Mouse (Mus musculus) kidney, postnatal 36 days (tissue): ENCODE measurements around the gene Dgki.

Experiments
- DNase-seq, 2 experiments: peaks; one replicate each; pipeline ENCODE4 v3.0.0; 2021 to 2022; ENCODE audit warnings: mixed read lengths in 2 of 2

The Dgki gene

DNA sequence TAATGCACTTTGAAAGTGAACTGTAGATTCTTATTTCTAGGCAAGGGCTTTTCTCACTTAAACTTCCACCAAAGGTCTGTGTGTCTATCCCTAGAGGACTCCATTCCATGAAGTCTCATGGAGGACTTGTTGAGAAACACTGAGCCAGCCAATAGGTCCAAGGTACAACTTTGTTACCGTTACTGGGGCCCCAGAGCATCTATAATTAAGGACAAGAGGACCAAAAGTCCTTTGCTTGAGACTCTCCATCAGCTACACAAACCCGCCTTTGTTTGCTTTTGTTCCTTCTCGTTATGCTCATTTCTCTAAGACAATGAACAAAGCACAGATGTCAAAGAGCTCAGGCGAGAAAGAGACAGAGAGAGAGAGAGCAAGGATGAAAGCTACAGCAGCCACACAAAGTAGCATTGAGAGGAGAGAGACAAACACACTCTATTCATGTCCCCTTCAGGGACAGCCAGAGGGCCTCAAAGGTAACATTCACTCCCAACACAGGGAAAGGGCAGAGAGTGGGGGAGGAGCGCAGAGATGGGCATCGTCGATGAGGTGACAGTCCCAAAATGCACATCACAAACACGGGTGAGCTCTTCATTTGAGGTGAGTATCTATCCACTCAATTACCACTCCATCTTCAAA lies 396.7 kb downstream of the Dgki start:
- DNase-seq = no peak

DNA sequence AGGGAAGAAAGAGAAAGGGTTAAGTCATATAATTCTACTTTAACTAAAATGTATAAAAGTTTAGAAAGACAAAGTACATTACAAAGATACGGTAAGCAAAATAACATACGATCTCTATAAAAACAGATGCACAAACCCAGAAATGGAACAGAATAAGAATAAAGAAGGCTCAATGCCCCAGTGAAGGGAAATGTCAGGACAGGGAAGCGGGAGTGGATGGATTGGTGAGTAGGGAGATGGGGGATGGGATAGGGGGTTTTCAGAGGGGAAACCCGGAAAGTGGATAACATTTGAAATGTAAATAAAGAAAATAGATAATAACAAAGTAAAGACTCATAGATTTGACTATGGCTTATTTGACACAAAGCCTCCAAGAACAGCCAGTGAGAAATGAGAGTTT lies 400.1 kb downstream of the Dgki start:
- DNase-seq = no peak

DNA sequence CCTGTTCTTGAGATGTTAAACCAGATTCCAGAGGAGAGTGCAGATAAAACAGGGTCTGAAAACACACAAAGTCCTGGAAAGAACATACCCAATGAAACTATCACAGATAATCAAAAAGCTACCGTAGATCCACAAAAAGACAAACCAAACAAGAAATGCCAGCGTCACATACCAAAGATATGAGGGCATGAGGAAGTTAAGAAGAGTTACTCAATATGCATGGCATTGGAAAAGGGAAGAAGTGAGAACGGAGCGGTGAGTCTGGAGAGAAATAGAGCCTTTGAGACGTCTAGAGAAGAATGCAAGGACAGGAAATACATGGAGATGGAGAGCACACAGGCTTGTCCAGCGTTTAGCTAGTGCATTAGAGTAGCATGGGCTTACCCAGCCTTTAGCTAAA lies 401.6 kb downstream of the Dgki start:
- no peak for DNase-seq

DNA sequence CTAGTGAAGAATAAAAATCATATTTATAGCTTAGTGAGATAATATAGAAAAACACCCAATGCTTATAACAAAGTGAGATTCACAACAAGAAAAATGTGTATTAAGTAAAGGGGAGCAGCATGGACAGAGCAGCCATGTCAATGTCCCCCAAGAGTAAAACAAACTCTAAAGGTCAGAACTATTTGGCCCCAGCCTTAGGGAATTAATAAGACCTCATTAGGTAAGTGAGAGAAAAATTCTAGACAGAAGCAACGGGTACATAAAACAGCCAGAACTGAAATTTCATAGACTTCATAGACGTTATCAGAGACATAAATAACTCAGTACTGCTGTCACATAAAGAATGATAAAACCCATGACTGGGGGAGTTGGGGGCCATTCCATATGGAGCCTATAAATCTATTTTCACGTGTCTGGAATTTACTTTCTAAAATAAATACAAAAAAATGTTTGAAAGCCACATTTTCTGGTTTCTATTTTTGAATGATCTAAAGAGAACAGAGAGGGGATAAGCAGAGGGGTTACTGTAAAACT lies 402.3 kb downstream of the Dgki start:
- DNase-seq = no peak

DNA sequence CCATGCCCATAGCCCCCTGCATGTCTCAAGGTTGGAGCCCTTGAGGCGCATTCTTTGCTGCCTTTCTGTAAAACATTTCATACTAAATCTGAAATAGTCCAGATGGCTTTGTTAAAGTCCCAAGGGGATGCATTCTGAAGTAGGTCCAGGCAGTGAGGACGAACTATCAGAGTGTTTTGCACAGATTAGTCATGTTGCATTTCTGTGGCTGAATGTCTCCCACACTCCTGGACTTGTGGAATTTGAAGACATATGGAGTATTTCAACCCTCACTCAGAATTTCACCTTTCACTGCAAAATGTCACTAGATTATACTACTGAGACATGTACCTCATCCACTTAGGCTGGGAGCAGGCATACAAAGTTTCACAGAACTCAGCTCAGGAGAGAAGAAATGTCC lies 403.3 kb downstream of the Dgki start:
- DNase-seq = peak in 1 of 2 experiments; percentile 2

DNA sequence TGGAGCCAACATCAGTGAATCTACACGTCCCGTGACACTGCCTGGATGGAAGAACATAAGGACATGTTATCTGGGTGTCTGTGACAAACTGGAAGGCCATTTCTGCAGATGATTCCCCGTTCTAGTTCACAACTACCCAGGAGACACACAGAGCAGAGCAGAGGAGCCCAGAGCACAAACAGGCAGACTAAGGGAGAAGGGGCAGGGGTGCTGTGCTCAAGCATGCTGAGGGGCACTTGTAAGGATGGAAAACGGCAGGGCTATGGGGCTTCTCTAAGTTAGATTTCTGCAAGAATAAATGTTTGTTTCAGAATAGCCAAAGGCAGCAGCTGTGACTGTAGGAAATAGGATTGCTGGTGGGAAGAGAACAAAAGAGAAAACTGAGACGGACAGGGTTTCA lies 408.2 kb downstream of the Dgki start:
- DNase-seq = no peak

DNA sequence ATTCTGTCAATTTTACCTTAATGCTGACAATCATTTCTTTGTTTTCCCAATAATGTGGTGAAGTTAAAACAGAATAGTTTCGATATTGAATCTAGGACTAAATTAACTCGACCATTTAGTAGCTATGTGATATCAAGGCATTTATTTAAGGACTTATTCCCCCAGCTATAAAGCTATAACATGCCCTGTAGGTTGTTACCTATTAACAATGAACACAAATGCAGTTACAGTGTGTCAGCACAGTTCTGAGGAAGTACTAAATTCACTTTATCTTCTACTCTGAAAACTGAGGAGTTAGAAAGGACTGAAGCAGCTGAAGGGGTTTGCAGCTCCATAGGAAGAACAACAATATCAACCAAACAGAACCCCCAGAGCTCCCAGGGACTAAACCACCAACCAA lies 409.2 kb downstream of the Dgki start:
- no peak for DNase-seq

DNA sequence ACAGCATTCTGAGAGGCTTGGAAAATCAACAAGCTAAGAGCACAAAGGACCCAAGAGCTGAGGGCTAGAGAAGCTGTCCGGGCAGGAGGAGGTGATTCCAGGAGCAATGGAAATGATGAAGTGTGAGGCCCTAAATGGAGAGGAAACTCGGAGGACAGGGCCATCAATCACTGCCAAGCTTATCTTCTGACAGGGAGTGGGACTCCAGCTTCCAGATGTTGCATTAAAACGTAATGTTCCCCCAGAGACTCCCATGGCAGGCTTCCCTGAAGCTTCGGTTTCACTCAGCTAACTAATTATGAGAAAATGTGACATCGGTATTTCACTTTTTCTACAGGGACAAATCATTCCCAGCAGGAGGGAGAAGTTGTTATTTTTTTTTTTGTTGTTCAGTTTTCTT lies 409.7 kb downstream of the Dgki start:
- peak; percentile 57 to 61 for DNase-seq

DNA sequence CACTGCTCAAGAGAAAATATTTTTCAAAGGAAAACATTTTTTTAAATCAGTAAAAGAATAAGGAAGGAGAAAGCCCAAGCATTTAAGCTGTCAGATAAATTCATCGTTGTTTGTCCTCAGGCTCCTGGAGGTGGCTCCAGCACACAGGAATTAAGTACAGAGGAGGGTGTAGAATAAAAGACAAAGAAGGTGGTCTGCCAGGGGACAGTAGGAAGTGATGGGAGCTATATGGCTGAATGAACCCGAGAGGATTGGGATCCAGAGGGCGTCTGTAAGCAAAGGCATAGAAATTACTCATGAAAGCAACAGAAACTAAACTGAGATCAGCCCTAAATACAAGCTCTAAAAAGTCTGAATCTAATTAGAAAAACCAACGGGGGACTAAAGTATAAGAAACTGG lies 418.7 kb downstream of the Dgki start:
- DNase-seq = no peak

DNA sequence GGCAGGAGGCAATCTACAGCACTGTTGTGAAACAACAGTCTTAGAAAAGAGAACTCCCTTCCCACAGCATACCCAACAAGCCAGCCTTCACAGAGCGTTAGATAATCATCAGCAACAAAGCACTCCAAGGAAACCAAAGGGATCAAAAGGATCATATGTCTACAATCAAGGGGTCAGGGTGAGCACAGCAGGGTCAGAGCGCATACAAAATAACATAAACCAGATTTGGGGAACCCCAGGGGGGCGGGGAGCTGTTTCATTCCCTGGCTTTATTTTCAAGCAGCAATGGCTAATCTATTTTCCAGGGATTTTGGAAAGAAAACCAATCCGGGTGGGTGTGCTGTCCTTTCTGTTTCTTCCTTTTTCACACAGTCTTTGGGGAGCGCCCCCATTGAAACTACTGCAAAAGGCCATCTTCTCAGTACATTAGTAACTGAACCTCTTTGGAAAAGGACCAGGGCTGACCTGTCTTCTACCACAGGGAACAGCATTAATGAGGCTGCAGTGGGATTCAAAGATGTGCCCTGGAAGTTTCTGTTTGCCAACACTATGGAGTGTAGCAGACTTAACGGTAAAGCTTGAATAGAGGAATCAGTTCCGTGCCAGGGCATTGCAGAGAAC lies 419.2 kb downstream of the Dgki start:
- no peak for DNase-seq

DNA sequence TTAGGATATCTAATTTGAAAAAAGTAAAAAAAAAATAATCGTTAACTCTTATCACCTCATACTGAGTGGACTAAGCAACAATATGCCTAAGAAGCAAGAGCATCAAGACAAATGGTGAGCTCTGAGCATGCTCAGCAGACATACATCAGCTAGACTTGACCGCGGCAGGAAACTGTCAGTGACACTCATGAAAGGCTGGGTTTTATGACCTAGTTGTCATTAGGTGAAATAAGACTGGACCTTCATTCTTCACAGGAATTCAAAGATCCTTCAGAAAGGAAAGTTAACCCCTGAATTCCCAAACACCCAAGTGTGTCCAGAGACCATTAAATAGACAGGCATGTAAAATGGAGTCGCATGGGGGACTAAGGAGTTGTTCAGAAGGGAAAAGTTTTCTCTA lies 422.6 kb downstream of the Dgki start:
- no peak for DNase-seq

DNA sequence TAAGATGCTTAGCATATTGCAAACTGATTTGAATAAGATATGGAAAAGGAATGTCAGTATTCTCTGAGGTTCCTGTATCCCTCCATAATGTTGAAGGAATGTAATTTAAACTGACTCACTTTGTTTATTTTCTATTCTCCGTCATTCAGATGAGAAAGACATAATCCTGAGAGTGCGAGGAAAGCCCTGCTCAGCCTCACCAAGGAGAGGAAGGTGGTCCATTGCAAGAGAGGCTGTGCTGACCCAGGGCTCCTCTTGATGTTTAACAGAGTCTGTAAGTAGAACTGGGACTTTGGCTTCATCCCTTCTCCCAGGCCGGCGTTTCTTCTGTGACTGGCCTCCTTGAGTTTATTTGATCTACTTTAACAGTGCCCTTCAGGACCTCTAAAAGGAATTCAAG lies 423.6 kb downstream of the Dgki start:
- DNase-seq = no peak

DNA sequence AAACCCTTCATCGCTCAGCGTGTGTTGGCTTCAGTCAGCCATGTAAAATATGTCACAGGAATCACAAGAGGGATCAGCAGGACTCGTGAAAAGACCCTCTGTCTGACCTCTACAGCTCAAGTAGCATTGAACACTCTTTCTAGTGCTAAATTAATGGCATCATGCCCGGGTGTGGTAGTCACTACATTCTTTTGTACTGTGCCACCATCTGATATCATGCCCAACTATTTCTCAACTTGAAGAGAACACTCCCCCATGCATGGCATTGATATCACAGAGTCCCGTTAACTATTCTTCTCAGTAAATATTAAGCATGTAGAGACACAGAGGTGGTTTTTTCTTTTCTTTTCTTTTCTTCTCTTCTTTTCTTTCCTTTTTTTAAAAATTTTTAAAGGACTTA lies 424.1 kb downstream of the Dgki start:
- no peak for DNase-seq

DNA sequence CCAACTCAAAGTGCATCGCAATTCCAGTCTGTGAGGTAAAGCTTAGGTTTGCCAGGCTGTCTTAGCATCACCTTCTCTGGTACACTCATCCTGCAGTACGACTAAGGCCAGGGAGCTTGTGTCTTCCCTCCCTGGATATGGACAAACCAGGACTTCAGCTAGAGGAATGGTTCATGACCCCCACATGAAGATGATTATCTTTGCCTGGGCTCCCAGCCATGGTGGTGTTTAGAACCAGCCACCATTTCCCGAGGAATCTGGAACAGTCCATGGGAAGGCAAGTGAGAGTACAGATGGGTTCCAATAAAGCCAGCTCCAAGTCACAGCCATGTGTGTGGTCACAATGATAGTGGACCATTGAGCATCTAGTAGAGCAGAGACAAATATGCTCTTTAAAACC lies 427.1 kb downstream of the Dgki start:
- no peak for DNase-seq

DNA sequence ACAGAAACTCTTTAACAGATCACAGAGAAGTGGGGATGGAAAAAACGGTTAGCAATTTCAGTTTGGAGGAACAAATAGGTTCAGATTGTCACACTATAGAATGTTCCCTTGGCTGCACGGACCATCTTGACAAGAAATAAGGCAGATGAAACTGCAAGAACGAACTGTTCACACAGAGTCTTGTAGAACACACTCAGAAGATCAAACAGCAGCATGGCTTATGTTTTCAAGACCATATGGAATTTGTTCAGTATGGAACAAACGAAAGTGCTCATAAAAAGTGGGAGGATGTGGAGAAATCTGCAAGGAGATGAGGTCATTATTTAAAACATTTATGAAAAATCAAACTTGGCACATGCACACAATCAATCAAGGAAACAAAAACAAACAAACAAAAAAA lies 431.8 kb downstream of the Dgki start:
- no peak for DNase-seq

DNA sequence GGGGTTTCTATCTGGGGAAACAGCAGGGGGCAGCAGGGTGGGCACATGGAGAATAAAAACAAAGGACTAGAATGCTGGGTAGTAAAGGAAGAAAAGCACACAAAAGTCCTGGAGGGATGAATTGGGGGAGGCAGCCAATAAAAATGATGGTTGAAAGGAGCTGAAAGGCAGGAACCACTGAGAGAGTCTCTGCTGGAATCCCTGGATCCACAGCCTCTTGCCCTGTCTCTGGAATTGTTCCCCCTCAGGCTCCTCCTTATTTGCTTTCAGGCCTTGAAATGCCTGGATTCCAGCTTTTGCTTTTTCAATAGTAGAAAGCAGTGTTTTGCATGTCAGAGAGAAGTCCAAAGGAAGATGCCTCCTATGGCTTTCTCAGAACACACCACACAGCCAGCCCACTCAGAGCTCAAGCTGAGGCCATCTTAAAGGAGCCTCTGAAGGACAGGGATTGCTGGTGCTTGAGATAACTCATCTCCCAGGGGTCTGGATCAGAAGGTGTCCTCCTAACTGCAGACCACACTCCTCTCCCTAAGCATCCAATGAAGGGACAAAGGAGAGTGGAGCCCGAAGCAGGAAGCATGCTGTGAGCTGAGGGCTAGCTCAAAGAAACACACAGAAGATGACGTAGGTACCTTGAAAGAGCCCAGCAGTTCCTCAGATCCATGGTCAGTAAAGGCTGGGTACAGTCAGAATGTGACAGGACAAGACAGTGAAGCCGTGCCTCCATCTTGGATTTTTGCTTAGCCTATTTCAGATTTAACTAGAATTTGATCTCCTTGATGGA lies 441.5 kb downstream of the Dgki start:
- DNase-seq = no peak

DNA sequence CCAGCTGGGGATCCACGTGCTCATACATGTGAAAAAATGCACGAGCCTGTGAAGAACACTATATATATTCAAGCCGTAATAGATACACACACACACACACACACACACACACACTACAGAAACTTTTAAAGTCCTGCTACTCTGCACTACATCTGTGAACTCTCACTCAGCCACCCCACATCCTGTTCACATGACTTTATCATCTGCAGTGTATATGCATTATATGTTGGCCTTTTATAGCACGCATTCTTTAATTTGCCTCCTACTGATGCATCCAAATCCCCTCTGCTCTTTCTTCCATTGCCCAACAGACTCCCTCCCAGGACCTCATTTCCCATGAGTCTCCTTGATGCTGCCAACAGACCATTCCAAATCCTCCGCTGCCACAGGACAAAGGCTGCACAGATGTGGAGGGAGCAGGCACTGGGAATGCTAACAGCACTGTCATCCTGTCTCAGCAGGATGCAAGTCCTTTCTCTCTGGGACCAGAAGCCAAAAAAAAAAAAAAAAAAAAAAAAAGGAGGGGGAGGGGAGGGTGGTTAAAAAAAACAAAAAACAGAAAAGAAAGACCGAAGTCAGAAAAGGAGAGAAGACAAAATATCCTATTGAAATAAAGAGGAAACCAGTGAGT lies 442.2 kb downstream of the Dgki start:
- DNase-seq = no peak

DNA sequence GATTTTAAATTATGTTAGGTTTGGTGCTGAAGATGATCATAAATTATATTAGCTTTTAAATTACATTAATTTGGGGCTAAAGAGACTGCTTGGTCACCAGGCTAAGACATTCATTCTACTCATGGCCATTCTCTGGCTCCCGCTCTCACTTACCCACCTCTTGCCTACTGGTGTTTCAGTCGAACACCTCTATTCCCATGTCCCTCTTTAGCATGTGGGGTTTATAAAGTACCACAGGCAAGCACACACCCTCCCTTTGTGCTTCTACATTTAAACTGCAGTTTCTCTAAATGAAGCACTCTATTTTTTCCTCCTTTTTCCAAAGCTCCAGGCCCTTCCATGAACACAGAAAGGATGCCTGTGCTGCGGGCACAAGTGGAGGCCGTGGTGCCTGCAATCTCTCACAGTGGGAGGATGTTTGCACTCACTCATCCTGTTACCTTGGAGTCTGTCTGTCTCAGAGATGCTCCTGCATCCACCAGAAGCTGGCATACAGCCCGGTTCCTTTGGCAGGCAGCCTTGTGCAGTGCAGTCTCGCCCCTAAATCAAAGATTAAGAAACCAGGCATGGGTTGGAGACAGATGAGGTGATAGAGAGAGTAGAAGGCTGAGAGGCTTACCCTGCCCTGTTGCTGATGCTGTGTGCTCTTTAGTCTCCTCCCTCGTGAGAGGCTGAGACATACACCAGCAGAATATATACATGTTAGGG lies 449.4 kb downstream of the Dgki start:
- DNase-seq = peak; percentile 2 to 53

DNA sequence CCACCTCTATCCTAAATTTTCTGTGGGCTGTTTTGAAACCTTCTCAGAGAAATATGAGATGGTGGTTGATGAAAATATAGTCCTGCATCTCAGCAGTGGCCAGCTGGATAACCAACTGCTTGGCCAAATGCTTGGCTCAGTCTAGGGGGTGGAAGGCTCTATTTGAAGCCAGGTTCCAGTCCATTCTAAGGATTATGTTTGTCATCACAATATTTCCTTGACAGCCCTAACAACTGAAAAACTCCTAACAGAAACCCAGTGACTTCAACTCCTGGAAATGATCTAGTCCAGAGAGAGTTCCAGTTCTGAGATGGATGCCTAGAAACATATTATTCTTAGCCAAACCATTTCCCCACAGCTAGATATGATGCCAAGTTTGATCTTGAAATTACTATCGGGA lies 454.7 kb downstream of the Dgki start:
- no peak for DNase-seq

DNA sequence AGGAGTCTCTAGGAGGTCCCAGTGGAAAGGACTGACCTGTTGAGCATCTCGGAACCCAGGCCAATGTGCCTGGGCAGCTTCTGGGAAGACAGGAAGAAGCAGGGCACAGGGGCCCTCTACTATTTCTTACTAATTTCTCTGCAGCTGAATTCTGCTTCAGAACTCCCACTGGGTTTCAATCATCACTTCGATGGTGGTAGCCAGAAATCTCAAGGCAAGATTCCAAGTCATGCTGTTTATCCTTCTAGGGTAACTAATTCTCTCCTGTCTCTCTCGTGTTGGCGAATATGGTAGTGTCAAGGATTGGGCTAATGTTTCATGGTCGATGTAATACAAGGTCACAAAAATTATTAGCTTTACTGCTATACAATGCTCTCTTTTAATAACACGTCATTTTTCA lies 455.7 kb downstream of the Dgki start:
- no peak for DNase-seq

DNA sequence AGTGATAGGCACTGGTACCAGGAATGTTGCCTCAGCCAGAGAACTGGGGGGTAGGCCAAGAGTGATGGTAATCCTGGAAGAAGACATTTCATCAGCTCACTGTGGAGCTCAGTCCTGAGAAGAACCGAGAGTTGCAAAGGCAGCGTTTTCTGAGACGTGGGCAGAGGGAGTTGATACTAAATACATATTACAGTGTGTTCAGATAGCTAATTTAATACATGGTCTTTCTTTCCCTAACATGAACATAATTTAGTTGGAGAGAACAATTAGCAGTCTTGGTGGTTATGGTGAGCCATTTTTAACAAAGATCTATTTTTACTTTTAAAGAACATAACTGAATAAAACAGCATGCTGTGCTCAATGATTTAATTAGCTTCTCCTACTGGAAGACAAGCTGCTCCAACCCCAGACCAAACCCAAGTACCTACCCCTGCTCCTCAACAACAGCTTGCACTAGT lies 456.9 kb downstream of the Dgki start:
- no peak for DNase-seq

DNA sequence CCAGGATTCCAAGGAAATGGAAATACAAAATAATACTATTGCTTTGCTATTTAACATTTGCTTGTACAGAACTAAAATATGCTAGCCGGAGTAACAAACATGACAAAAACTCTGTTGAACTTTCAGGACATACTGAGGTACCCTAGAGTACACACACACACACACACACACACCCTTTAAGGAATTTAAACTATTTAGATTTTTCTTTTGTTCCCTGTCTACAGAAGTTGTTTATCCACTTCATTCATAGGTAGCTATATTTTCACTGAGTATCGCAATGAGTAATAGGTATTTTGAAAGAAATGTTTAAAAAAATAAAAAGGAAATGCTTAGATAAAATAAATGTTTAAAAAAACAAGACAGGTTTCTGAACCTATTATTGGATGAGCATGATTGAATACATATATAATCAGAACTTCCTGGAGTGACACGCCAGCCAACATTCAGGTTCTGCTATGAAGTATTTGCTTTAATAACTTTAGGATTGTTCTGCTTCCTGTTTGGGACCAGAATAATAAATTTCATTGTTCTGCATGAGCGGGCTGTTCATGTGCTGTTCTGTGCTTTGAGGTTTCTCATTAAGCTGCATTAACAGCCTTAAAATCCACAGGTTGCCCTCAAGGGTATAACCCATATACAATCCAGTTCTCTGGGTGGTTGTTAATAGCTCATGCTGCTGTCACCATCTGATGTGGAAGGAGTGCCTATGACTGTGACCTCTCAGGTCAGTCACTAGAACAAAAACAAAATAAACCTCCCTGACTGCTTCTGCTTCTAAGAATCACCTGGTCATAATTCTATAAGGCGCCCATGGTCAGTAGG lies 457.7 kb downstream of the Dgki start:
- DNase-seq = no peak
